Mouse (Mus musculus): ENCODE measurements around the gene Cyp2d11. TPM values are rescaled to one million over a fixed set of nuclear protein-coding genes. Genes with fewer than 3 reads are reported as not detected.
A peak's percentile ranks its signal among the peaks of the same experiment; 100 is the strongest.

Gene Cyp2d11
- polyA plus RNA-seq, 1 experiment: not detected

DNA sequence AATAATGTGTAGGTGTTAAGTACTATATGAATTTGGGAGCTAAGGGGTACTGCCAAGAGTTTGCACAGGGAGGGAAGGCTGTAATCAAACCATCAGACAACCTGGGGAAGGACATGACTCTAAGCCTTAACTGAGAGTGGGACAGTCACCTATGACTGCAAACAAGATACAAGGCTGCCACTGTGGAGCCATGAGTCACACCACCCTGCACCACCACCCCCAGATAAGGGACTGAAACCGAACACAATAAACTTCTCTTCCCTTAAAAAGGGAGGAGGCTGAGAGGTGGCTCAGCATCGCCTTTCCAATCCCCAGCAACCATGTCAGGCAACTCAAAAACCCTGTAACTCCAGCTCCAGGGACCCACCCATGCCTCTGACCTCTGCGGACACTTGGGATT is 42.3 kb downstream of the Cyp2d11 start:
- no peak for DNase-seq (ENCODE audit: low spot score)

DNA sequence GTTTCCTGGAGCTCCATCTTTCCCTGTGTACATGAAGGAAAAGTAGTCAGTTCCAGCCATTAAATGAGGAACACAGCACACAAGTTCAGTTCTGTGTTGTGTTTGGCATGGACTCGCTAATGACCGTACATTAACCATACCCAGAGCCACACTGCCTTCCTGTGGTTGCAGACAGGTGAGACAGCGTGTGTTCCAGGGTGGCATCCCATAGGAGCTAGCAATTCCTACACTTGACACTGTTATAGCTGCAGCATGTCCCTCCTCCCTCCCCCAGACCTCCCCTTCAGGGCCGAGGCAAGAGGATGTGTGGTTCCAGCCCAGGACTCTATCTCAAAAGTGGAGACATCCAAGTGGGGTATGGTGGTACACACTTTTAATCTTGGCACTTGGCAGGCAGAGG is 43.5 kb downstream of the Cyp2d11 start:
- DNase-seq (ENCODE audit: low spot score): no peak

DNA sequence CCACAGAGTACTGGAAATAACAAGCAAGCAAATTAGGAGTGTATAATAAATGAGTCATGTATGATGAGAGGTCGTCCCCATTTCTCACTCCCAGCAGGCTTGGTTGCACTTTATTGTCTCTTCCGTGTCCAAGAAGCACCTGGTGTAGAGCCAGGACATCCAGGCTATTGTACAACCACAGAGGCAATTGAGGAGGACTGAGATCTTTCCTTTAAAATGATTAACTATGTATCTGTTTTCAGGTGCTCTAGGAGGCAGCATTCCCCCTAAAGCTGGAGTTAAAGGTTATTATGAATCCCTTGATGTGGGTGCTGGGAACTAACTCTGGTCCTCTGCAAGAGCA is 44.9 kb downstream of the Cyp2d11 start:
- DNase-seq (ENCODE audit: low spot score): no peak

DNA sequence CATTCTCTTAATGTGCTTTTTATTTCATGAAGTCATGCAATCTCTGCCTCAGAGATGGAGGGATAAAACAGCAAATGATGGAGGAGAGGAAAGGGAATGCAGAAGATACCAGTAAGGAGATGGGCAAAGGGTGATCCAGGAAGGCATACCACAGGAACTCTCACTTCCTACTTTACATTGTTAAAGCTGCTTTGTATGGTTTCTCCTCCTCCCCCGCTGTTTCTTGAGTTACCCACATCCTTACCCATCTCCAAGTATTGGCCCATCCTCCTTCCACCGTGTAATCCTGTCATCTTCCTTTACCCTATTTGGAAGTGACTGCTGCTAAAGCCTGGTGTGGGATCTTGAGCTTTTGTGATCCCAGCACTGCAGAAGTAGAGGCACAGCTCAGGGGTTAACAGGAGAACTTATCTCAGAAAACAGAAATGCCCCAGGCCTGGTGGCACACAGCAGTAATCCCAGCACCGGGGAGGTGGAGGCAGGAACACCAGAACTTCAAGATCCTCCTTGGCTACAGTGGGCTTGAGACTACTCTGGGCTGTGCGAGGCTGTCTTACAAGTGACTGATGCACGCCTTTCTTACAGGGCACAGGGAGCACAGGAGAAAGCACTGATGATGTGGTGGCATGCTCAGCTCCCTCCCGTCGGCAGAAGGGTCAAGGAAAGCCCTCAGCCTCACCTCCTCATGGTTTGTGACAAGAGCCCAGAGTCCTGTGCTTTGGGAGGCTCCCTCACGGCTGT is 45.4 kb downstream of the Cyp2d11 start:
- DNase-seq (ENCODE audit: low spot score): no peak

DNA sequence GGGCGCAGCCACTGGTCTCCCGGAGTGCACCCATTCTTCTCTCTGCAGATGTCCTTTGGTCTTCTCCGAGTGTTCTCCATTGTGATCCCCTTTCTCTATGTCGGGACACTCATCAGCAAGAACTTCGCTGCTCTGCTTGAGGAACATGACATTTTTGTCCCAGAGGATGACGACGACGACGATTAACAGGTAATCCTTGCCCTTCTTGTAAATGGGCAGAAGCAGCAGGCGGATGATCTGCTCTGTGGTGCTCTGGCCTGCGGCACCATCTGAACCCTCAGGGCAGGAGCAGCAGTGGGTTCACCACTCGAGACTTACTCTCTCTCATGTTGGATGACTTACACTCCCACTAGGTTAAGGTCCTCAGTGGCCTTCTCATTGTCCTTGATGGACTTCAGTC is 46.0 kb downstream of the Cyp2d11 start:
- no peak for DNase-seq (ENCODE audit: low spot score)

DNA sequence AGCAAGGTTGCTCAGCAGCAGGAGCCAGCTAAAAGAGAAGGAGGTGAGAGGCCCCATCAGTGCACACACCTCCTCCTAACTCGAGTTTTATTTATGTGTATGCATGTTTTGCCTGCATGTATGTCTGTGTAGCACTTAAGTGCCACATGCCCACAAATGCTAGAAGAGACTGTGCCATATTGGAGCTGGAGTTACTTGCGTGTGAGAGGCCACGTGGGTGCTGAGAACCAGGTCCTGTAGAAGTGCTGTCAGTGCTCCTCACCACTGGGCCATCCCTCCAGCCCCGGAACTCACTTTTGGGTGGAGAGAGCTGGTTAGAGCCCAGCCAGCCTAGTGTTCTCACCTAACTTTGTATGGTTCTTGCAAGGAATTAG is 46.5 kb downstream of the Cyp2d11 start:
- no peak for DNase-seq (ENCODE audit: low spot score)

DNA sequence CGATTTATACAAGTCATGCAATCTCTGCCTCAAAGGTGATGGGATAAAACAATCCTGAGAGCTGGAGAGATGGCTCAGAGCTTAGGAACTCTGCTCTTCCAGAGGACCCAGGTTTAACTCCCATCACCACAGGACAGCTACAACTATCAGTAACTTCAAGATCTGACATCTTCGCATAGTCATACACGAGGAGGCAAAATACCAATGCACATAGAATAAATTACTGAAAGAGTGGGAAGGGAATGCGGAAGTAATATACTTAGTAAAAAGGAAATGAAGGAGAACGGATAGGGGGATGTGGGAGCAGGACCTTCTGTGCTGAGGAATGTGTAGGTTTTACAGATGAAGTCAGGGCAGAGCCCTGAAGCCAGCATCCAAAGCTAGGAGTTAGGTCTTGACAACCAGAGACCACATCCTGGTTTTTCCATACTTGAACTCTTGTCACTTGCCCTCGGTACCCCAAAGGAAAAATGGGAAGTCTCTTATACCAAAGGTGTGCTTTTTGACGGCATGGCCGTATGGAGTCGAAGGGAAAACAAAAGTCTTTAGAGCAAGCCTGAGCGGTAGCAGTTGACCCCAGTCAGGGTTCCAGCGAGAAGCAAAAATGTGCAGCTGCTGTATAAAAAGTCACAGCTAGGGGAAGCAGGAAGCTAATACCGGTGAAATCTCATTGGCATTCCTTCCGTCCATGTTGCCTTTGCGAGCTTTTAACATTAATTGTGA is 47.1 kb downstream of the Cyp2d11 start:
- no peak for DNase-seq (ENCODE audit: low spot score)

DNA sequence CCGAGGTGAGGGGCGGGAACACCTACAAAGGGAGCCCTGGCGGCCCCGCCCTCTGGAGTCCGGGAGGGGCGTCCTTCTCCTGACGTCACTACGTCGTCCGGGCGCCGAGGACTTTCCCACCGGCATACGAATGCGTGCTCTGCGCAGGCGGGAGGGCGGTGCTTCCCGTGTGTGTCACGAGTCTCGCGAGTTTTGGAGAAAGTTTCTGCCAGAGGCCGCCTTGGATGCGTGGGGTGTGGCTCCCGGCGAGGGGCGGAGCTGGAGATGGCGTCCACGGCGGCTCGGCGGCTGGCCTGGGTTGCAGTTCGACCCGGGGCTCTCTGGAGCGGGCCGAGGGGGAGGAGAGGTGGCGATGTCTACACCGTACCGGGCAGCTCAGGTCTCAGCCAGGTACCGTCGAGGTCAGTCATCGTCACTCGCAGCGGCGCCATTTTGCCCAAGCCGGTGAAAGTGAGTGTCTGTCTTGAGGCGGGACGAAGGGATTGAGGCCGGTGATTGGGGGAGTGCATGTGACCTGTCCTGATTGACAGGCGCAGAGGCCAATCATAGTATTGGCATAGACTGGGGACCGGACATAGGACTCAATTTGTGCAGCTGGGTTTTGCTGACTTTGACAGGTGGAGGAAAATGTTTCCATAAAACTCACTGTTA is 47.9 kb downstream of the Cyp2d11 start:
- peak; percentile 94 for DNase-seq (ENCODE audit: low spot score)

DNA sequence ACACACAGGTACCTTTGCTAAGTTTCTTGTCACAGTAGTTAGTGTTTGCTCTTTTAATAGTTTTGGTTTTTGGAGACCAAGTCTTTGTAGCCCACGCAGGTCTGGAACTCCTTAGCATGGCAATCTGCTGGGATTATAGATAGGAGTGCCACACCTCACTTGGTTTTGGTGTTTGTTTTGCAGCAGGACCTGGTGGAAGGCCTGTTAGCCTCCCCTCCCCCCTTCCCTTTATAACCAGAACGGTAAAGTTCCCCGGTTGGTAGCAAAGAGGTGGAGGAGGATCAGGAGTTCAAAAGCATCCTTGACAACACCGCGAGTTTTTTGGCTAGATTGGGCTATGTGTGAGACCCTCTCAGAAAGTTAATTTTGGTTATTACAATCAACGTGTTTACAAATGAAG is 48.9 kb downstream of the Cyp2d11 start:
- no peak for DNase-seq (ENCODE audit: low spot score)

DNA sequence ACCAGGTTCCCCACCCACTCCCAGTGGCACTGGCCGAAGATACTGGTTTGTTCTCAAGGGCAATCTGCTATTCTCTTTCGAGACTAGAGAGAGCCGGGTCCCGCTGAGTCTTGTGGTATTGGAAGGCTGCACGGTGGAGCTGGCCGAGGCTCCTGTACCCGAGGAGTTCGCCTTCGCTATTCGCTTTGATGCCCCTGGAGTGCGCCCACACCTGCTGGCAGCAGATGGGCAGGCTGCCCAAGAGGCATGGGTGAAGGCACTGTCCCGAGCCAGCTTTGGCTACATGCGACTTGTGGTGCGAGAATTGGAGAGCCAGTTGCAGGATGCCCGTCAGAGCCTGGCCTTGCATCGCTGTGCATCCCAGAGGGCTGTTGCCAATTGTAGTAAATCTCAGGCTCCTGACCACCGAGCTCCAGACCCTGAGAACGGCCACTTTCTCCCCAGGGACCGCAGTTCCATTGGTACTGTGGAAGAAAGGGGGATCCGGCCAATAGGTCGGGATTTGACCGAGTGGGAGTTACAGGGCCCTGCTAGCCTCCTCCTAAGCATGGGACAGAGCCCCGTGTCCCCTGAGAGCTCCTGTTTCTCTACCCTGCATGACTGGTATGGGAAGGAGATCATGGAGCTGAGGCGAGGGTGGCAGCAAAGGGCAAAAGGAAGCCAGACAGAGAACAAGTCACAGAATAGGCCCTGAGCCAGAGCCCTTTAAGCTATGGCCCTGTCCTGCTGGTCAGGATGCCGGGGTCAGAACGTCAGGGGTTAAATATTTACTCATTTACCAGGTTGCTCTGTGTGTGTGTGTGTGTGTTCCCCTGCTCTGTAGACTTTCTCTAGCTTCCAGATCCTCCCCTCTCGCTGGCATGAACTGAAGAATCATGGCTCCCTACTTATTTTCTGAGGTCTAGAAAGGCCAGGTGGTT is 50.2 kb downstream of the Cyp2d11 start:
- no peak for DNase-seq (ENCODE audit: low spot score)

DNA sequence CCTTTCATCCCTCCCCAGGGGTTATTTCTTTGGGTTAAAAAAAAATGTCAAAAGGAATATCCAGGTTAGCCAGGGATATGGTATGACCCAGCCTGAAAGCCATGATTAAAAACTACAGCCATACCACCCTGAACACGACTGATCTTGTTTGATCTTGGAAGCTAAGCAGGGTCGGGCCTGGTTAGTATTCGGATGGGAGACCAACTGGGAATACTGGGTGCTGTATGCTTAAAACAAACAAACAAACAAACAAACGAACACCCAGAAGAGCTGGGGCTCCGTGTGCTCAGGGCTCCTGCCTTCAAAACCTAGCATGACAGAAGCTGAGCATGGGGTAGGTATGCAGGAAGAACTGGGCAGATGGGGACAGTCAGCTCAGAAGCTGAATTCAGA is 51.3 kb downstream of the Cyp2d11 start:
- no peak for DNase-seq (ENCODE audit: low spot score)

DNA sequence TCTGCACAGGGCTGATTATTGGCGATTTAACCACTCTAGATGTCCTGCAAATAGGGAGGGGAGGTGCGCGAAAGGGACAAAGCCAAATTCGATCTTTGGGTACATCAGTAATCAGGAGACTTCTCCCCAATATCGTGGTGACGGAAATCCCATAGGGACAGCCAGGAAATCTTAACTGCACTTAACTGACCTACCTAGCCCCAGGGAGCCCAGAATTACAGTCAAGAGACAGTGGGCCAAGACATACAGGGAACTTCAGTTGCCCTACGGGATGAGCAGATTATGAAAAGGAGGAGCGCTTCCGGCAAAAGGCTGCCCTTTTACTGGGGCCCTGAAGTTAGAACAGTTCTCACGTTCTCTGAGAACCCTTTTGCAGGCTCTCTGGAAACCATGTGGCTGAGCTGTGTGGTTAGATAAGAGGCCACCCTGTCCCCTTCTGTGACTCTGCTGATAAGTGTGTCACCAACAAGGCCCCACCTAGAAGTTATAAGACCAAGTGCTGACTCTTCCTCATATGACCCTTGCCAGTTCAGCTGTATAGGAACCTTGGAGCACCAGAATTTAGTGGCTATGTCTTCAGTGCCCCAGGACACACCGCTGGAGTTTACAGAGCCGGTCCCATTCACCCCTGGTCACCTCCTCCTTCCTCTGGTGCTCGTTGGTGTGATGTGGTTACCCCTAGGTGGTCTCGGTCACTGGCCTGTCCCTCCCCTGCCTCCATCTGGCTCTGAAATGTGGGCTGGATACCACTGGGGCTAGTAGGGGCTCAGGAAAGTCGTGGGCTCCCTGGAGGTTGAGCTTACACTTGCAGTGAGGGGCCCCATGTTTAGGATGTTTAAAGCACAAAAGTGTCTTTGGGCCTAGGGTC is 51.9 kb downstream of the Cyp2d11 start:
- DNase-seq (ENCODE audit: low spot score): no peak

DNA sequence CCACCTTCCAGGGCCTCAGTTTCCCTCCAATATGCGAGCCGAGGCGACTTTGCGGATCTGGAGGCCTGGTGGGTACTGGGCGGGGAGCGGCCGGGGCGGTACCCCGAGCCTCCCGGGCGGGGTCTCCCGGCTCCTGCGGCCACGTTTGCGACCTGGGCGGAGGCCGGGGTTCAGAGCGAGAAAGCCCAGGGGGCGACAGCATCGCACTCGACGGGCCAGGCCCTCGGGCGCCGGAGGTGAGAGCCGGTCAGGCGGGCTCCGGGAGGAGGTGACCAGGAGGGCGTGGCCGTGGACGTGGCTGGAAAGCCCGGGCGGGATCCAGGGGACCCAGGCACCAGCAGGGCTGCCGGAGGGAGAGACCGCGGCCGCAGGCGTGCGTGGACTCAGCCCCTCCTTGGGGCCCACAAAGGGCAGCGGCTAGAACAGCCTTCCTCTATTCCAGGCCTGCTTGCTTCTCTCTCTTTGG is 52.8 kb downstream of the Cyp2d11 start:
- DNase-seq (ENCODE audit: low spot score): peak; percentile 61

DNA sequence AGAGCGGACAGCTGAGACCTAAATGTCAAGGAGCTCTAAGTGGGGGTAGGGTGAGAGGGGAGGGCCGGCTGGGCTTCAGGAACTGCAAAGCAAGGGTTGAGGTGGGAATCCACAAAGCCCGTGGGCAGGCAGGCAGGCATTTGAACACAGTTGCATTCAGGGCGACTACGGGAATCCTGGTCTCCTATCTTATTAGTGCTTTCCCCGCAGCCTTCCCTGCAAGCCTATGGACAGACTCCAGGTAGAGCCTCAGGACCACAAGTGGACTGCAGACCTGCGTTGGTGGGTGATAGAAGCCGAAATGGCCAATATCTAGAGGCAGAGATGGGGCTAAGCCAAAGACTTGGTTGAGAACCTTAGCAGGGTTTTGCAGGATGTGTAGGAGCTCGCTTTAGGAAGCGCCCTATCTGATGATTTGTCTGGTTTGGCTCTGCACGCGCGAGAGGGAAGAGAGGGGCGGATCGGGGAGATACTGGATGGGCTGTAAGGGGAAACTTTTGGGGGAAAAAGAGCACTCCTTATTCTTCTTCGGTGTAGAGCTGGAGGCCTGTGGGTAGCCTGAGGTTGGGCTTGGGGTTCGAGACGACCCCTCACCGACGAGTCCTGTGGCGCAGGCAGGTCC is 53.3 kb downstream of the Cyp2d11 start:
- DNase-seq (ENCODE audit: low spot score): no peak

DNA sequence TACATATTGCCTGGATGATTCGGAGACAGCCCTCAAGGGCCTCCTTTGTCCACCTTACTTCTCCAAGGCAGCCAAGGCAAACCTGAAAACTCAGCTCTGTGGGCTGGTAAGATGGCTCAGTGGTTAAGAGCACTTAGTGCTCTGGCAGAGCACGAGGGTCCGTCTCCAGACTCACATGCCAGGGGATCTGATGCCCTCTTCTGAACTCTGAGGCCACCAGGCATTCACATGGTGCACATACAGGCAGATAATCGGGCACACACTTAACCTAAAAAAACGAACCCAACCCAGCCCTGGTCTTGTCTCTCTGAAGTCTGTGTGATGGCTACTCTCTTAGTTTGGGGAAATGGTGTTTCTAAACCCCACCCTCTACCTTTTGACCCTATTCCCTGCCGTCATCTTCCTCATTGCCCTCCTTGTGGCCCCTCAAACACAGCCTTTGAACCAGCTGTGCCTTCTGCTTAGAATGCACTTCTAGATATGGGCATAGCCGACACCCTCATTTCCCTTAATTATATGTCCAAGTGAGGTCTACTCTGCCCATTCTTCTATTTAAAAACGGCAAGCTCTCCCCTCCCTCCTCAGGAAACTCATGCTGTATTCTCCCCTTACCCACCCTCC is 54.1 kb downstream of the Cyp2d11 start:
- DNase-seq (ENCODE audit: low spot score): no peak

Other genes starting within 250 kb of the Cyp2d11 start
- gene Srebf2, start 246.8 kb downstream of the Cyp2d11 start, polyA plus RNA-seq (2012; rRNA removed): 55.3 and 68.9 TPM in 2 replicates
- gene Shisa8, start 181.2 kb downstream of the Cyp2d11 start, polyA plus RNA-seq (2012; rRNA removed): 0.10 TPM in 1 of 2 replicates, not detected in the other
- gene Tnfrsf13c, start 169.7 kb downstream of the Cyp2d11 start, polyA plus RNA-seq (2012; rRNA removed): 0.15 and 0.16 TPM in 2 replicates
- gene Cenpm, start 149.3 kb downstream of the Cyp2d11 start, polyA plus RNA-seq (2012; rRNA removed): 4.6 and 6.1 TPM in 2 replicates
- gene 1500009C09Rik, start 141.6 kb downstream of the Cyp2d11 start, polyA plus RNA-seq (2012; rRNA removed): 0.06 and 0.10 TPM in 2 replicates
- 1.0 and 1.2 TPM in 2 replicates for gene Sept3, start 119.1 kb downstream of the Cyp2d11 start, polyA plus RNA-seq (2012; rRNA removed)
- not detected in 2 replicates for gene Wbp2nl, start 95.1 kb downstream of the Cyp2d11 start, polyA plus RNA-seq (2012; rRNA removed)
- 84.6 and 87.2 TPM in 2 replicates for gene Naga, start 55.1 kb downstream of the Cyp2d11 start, polyA plus RNA-seq (2012; rRNA removed)
- gene Pheta2, start 55.1 kb downstream of the Cyp2d11 start, polyA plus RNA-seq (2012; rRNA removed): 3.9 and 4.8 TPM in 2 replicates
- gene Smdt1, start 55.1 kb downstream of the Cyp2d11 start, polyA plus RNA-seq (2012; rRNA removed): 180 and 204 TPM in 2 replicates
- 429 and 475 TPM in 2 replicates for gene Ndufa6, start 39.7 kb downstream of the Cyp2d11 start, polyA plus RNA-seq (2012; rRNA removed)
- 52.5 and 56.2 TPM in 2 replicates for gene Cyp2d22, start 13.8 kb downstream of the Cyp2d11 start, polyA plus RNA-seq (2012; rRNA removed)
- 0.07 TPM in 1 of 2 replicates, not detected in the other for gene Cyp2d10, start 13.2 kb upstream of the Cyp2d11 start, polyA plus RNA-seq (2012; rRNA removed)
- gene Cyp2d9, start 39.4 kb upstream of the Cyp2d11 start, polyA plus RNA-seq (2012; rRNA removed): not detected in 2 replicates
- 0.28 and 0.72 TPM in 2 replicates for gene Cyp2d12, start 161.1 kb upstream of the Cyp2d11 start, polyA plus RNA-seq (2012; rRNA removed)
- not detected in 2 replicates for gene Cyp2d34, start 226.9 kb upstream of the Cyp2d11 start, polyA plus RNA-seq (2012; rRNA removed)